Mouse (Mus musculus): ENCODE data around the gene Pecam1.

DNA sequence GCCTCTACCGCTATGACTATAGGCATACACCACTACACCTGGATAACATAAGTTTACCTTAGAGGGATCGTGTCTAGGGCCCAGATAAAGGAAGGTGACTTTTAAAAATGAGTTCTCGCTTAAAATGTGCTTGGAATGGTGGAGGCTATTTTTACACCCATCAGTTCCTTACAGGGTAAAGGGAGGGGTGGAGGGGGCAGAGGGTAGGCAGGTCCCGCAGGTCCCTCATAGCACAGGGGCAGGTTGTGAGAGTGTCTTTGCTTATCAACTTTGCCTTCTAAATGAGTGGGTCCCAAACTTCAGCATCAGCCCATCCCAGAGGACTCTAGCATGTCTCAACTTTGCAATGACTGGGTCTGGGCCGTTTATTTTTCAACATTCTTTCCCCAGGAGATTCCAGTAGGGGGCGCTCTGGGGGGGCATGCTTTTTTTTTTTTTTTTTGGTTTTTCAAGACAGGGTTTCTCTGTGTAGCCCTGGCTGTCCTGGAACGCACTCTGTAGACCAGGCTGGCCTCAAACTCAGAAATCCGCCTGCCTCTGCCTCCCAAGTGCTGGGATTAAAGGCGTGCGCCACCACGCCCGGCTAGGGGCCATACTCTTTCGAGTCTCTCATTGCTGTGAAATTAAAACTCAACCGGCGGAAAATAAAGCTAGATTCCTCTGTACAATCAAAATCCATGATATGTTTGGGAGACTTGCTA is 136.6 kb downstream of the Pecam1 start:
- TF ChIP-seq GATA1 (IDR thresholded peaks at IDR 0.05; ENCODE audit: borderline replicate concordance, low read length), result no peak
- no peak for TF ChIP-seq FLI1 (IDR thresholded peaks at IDR 0.05; ENCODE audit: low read length)

All from megakaryocyte, embryonic 14.5 days (primary cell).